Comparison of ENCODE assay signal across 10 mouse cellular contexts in genomic region chr11:69575220-69575619, GRCm38 (mm10). TPM values are rescaled to one million over a fixed set of nuclear protein-coding genes. Genes with fewer than 3 reads are reported as not detected.
A peak's percentile ranks its signal among the peaks of the same experiment; 100 is the strongest.
DNase-seq lines count a peak whose midpoint lies in the region; ATAC-seq and TF ChIP-seq lines count a peak whose summit lies in the region.
"Had no signal": no experiment of that assay in that cellular context is flagged by ENCODE, and none has a peak within 500 bp of the region (broad histone marks: within the 10 kb centered on the region; RNA-seq: fewer than 3 reads in every experiment).

No protein-coding gene starts in this region.

- ATAC-seq in heart, embryonic 11.5 days (replicated peaks; ENCODE audit: insufficient number of reproducible peaks, low FRiP score, low TSS enrichment): no peak

- 61% methylated on average over 3 of the region's 3 CpGs for WGBS in heart, embryonic 11.5 days (ENCODE audit: insufficient replicate concordance)

- H3K27me3 ChIP-seq in heart, embryonic 11.5 days (ENCODE audit: control insufficient read depth, insufficient read depth, low read length): no peaks in the 10 kb centered on the region
- no peaks in the 10 kb centered on the region for H3K27me3 ChIP-seq in ES-Bruce4 (ENCODE audit: control insufficient read depth, insufficient read depth, low read length, poor library complexity, severe bottlenecking)
- H3K27me3 ChIP-seq: midbrain, embryonic 12.5 days had no signal

- no peaks in the 10 kb centered on the region for H3K9me3 ChIP-seq in heart, embryonic 11.5 days (replicated peaks; ENCODE audit: control insufficient read depth, low read length)
- H3K9me3 ChIP-seq in ES-Bruce4 (replicated peaks; ENCODE audit: control insufficient read depth, insufficient read depth, low read length, poor library complexity, severe bottlenecking): no peaks in the 10 kb centered on the region
- H3K9me3 ChIP-seq: midbrain, embryonic 12.5 days had no signal

- H3K36me3 ChIP-seq in heart, embryonic 11.5 days (ENCODE audit: control insufficient read depth, insufficient read depth, low read length): peaks cover 8% of the 10 kb centered on the region
- H3K36me3 ChIP-seq in ES-Bruce4 (ENCODE audit: control insufficient read depth, insufficient read depth, low read length, poor library complexity, severe bottlenecking): peaks cover 25% of the 10 kb centered on the region

- no peak for TF ChIP-seq POLR2A in ES-Bruce4 (IDR thresholded peaks at IDR 0.05; ENCODE audit: insufficient read depth, low read length)

- no peak for TF ChIP-seq EP300 in ES-Bruce4 (IDR thresholded peaks at IDR 0.05; ENCODE audit: insufficient read depth, low read depth, low read length)

- TF ChIP-seq CTCF in ES-Bruce4 (IDR thresholded peaks at IDR 0.05; ENCODE audit: low read depth, low read length): peak; percentile 2

- peaks cover 25% of the 10 kb centered on the region for H3K4me1 ChIP-seq in heart, embryonic 11.5 days (ENCODE audit: control insufficient read depth, insufficient read depth, low read length)
- H3K4me1 ChIP-seq in ES-Bruce4 (ENCODE audit: control insufficient read depth, insufficient read depth, low read length): peaks cover 2% of the 10 kb centered on the region

- no peak overlapping the region for H3K4me2 ChIP-seq in heart, embryonic 11.5 days
- H3K4me2 ChIP-seq: midbrain, embryonic 12.5 days had no signal

- intact Hi-C loops in heart, postnatal 10 days (cut with DNase I): loop anchor here (5.0 kb wide), 1 partner anchor 308 kb away; no protein-coding TSS in a partner anchor
- intact Hi-C loops in left cerebral cortex, postnatal 36 days (cut with DNase I): loop anchor here (5.0 kb wide), 1 partner anchor 178 kb away; the partner anchor contains the start of genes Cyb5d1, Naa38 and Tmem88

- H3K9ac ChIP-seq in heart, embryonic 11.5 days (ENCODE audit: low read depth, low read length): no peak overlapping the region
- no peak overlapping the region for H3K9ac ChIP-seq in ES-Bruce4 (ENCODE audit: low read depth, poor library complexity, severe bottlenecking)
- H3K9ac ChIP-seq: midbrain, embryonic 12.5 days had no signal

- H3K27ac ChIP-seq in heart, embryonic 11.5 days (ENCODE audit: low read depth, low read length): no peak overlapping the region
- H3K27ac ChIP-seq in ES-Bruce4 (ENCODE audit: insufficient read depth, low read length): no peak overlapping the region
- H3K27ac ChIP-seq: midbrain, embryonic 12.5 days had no signal

- no peak overlapping the region for H3K4me3 ChIP-seq in heart, embryonic 11.5 days (ENCODE audit: low read depth, low read length)
- no peak overlapping the region for H3K4me3 ChIP-seq in ES-Bruce4 (ENCODE audit: low read depth, low read length)
- H3K4me3 ChIP-seq: midbrain, embryonic 12.5 days had no signal

- peak; percentile 30 to 37 for DNase-seq in heart, postnatal 10 days
- peak; percentile 60 for DNase-seq in 3T3-L1 (ENCODE audit: low read depth, low spot score)
- DNase-seq in induced T-regulatory cell, adult 2 months (ENCODE audit: low read depth): peak; percentile 68
- no peak for DNase-seq in right cerebral cortex, adult 2 months (ENCODE audit: low spot score in 2 of 2)
- DNase-seq in left cerebral cortex, postnatal 36 days (ENCODE audit: low spot score in 2 of 2): no peak
- DNase-seq in left cerebral cortex, adult 8-10 months (ENCODE audit: low spot score in 2 of 2): no peak
- DNase-seq: adrenal gland, adult 8-10 months had no signal

RNA-seq across cellular contexts. Expression of gene Wrap53, which starts 4.8 kb away (rescaled TPM):
- total RNA-seq in heart, postnatal 10 days (2021): 1 to 10 TPM; 5.9 to 6.8 TPM
- polyA plus RNA-seq in heart, embryonic 11.5 days (2014; fragmentation: Nextera tagmentation; extraction: Ambion mirVana): 20.3 and 22.9 TPM in 2 replicates
- polyA plus RNA-seq in ES-Bruce4 (2011; ENCODE audit: insufficient read depth, insufficient read length, low read depth, missing spikeins): 10.3 and 17.8 TPM in 2 replicates
- total RNA-seq in left cerebral cortex, postnatal 36 days (2021): 10 to 100 TPM; 10.2 to 10.8 TPM
- 10 to 100 TPM; 10.1 to 13.8 (median 11.3) TPM for total RNA-seq in left cerebral cortex, adult 8-10 months (2022)

RNA-seq across cellular contexts. Expression of gene Trp53, which starts 4.9 kb away (rescaled TPM):
- total RNA-seq in heart, postnatal 10 days (2021): 10 to 100 TPM; 32.5 to 45.2 TPM
- polyA plus RNA-seq in heart, embryonic 11.5 days (2014; fragmentation: Nextera tagmentation; extraction: Ambion mirVana): 103 and 107 TPM in 2 replicates
- polyA plus RNA-seq in ES-Bruce4 (2011; ENCODE audit: insufficient read depth, insufficient read length, low read depth, missing spikeins): 230 and 277 TPM in 2 replicates
- total RNA-seq in left cerebral cortex, postnatal 36 days (2021): 10 to 100 TPM; 21.7 to 22.6 TPM
- 10 to 100 TPM; 26.6 to 32.6 (median 28.2) TPM for total RNA-seq in left cerebral cortex, adult 8-10 months (2022)

RNA-seq across cellular contexts. Expression of gene Efnb3, which starts 15.2 kb away (rescaled TPM):
- total RNA-seq in heart, postnatal 10 days (2021): 100 to 1,000 TPM in 1 of 2 experiments, 10 to 100 TPM in 1; 97.6 to 115 TPM
- polyA plus RNA-seq in heart, embryonic 11.5 days (2014; fragmentation: Nextera tagmentation; extraction: Ambion mirVana): 15.2 and 19.0 TPM in 2 replicates
- 3.9 and 4.0 TPM in 2 replicates for polyA plus RNA-seq in ES-Bruce4 (2011; ENCODE audit: insufficient read depth, insufficient read length, low read depth, missing spikeins)
- total RNA-seq in left cerebral cortex, postnatal 36 days (2021): 10 to 100 TPM; 56.1 to 57.3 TPM
- 10 to 100 TPM; 89.2 to 96.6 (median 90.5) TPM for total RNA-seq in left cerebral cortex, adult 8-10 months (2022)

RNA-seq across cellular contexts. Expression of gene Dnah2, which starts 26.3 kb away (rescaled TPM):
- under 1 TPM; 0.02 to 0.10 TPM for total RNA-seq in heart, postnatal 10 days (2021)
- polyA plus RNA-seq in heart, embryonic 11.5 days (2014; fragmentation: Nextera tagmentation; extraction: Ambion mirVana): 0.20 and 1.3 TPM in 2 replicates
- polyA plus RNA-seq in ES-Bruce4 (2011; ENCODE audit: insufficient read depth, insufficient read length, low read depth, missing spikeins): 1.2 and 2.0 TPM in 2 replicates
- 1 to 10 TPM; 1.4 to 2.1 TPM for total RNA-seq in left cerebral cortex, postnatal 36 days (2021)
- 1 to 10 TPM; 3.3 to 4.9 (median 3.9) TPM for total RNA-seq in left cerebral cortex, adult 8-10 months (2022)

RNA-seq across cellular contexts. Expression of gene Atp1b2, which starts 30.5 kb away (rescaled TPM):
- 10 to 100 TPM; 29.9 to 36.5 TPM for total RNA-seq in heart, postnatal 10 days (2021)
- 31.0 and 36.2 TPM in 2 replicates for polyA plus RNA-seq in heart, embryonic 11.5 days (2014; fragmentation: Nextera tagmentation; extraction: Ambion mirVana)
- polyA plus RNA-seq in ES-Bruce4 (2011; ENCODE audit: insufficient read depth, insufficient read length, low read depth, missing spikeins): 20.4 and 24.0 TPM in 2 replicates
- total RNA-seq in left cerebral cortex, postnatal 36 days (2021): 100 to 1,000 TPM; 398 to 420 TPM
- 100 to 1,000 TPM; 400 to 455 (median 419) TPM for total RNA-seq in left cerebral cortex, adult 8-10 months (2022)

Comparison
In these comparisons a context has a peak if more than half of its experiments do, and no peak if none do; other contexts are left out.
1. DNase-seq: peak in heart, postnatal 10 days (2 of 2), 3T3-L1 (single experiment) and induced T-regulatory cell, adult 2 months (single experiment); none in right cerebral cortex, adult 2 months (0 of 2), left cerebral cortex, postnatal 36 days (0 of 2) and left cerebral cortex, adult 8-10 months (0 of 2).